Mouse (Mus musculus) central nervous system, embryonic 11.5 days (tissue): ENCODE results near the gene Ranbp1. TPM values are rescaled to one million over a fixed set of nuclear protein-coding genes. Genes with fewer than 3 reads are reported as not detected.

Experiments used
- polyA plus RNA-seq: library from polyadenylated mRNA; depleted of rRNA; stranded (reverse); fragments of >200 nt; gene quantifications from 2 replicates; pipeline ENCODE4 v1.2.3, GENCODE M21; 2012; rRNA removed

Gene Ranbp1
- 505 and 919 TPM in 2 replicates for polyA plus RNA-seq

DNA sequence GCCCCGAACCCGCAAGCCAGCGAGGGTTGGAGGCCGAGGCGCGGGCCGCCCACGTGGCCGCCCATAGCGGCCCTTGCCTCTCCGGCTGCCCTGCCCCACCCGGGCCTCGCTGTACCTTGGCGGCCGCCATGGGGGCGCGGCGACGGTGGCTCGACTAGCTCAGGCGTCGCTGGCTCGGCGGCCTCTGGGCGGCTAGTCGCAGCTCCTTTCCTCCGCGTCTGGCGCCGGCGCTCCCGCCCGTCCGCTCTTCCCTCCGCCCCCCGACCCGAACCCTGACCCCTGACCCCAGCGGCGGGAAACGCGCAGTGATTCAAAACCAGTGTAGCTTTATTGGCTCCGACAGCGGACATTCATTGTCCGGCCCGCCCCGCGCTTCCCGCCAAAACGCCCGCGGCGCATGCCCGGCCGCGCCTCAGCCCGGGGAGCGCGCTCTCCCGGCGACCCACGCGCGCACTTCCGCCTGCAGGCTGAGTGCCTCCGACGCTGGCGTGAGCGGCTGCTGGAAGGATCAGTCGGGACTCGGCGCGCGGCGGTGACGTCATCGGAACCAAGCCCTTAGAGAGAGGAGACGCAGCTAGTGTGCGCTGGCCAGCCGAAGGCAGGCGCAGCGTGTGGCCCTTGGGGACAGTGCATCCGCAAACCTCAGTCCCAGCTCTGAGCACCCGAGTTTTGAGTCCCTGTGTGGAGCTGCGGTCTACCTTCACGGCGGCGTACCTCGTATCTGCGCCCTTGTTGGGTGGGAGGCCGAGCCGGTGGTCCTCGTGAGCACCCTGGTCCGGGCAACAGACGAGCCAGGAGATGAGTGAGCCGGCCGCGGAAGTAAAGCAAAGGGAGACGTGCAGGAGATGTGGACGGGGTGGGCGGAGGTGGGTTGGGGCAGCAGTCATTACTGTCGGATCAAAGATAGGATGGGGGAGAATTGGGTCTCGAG is at the start of gene Ranbp1, which contains the start of gene Trmt2a:
Ranbp1 (minus strand) TSS at position 300 of the 931 bp plus-strand sequence.
Trmt2a (plus strand) TSS at position 247 of the 931 bp plus-strand sequence.

DNA sequence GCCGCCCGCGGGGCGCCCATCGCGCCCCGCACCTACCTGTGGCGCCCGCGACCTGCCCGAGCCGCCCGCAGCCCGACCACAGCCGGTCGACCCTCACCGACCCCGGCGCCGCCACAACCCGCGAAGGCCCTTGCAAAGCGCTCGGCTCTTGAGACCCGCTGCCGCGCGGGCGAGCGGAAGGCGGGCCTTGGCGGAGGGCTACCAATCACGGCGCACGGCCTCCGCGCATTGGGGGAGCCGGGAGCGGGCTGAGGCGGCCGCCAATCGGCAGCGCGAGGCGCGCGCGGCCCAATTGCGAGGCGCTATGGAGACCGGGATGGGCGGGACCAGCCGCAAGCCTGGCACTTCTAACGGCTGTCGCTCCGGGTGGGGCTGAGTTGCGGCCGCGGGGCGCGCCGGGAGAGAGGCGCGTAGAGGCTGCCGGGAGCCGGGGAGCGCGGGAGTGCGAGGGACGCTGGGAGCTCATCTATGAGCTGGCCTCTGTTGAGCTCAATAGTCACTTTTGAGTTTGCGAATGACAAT is 40.6 kb upstream of the Ranbp1 start, which contains the start of gene Dgcr8:
Dgcr8 (minus strand) TSS at position 180 of the 522 bp plus-strand sequence.

DNA sequence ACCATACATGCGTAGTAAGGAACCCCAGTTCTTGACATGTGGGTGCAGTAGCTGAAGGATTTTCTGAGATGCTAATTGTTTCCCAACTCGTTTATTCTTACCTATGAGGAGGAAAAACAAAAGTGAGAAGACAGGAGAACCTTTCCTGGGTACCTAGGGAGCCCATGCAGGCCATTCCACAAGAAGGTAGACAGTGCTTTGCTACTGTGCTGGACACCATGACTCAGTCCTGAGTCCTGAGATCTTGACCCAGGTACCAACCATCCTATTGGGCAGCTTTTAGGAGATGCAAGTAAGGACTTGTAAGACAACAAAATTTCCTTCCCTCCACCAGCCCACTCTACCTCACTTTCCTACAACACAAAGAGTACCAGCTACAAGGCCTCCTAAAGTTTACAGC is 9.7 kb upstream of the Ranbp1 start, which contains the start of gene Gm49776:
Gm49776 (minus strand) TSS at position 101 of the 400 bp plus-strand sequence.

DNA sequence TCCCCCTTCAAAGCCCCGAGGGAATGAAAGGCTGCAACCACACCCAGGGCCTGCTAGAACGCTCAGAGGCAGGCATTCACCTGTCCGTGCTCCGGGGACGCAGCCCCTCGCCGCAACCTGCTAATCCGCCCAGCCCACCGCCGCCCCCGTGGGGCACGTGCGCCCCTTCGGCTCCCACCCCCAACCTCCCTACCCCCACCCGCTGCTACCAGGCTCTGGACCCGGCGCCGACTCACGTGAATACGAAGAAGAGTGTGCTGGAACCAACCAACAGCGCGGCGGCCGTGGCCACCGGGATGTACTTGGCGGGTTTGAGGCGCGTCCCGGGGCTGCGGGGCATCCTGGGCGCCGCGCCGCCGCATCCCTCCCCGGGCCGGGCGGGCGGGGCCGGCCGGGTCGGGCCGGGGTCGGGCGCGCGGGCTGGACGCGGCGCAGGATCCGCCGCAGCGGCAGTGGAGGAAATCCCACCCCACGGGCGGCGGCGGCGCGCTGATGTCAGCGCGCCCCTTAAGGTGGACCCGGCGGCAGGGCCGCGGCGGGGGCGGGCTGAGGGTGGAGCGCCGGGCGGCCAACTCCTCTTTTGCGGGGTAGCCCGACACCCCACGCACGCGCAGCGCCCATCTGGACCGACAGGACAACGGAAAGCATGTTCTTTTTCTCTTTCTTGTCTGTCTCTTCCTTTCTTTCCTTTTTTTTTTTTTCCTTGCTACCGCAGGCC is 13.7 kb downstream of the Ranbp1 start, which contains the start of gene Zdhhc8:
Zdhhc8 (minus strand) TSS at position 466 of the 718 bp plus-strand sequence.

DNA sequence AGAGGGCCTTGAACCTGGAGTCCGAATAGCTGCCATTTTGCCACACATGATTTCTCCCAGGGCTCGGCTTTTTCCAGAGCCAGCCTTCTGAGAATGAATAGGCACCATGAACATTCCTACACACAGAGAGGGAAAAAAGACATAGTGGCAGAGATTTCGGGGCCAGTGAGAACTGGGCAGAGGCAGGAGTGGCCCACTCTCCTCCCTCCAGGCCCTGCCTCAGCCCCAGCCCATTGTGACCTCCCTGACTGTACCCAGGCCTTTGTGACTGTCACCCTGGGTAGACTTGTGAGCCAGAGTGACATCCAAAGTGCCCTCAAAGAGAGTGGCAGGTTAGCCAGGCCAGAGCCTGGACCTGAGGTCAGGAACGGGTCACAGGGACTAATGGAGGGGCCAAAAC is 31.0 kb downstream of the Ranbp1 start, which contains the start of gene Ccdc188:
Ccdc188 (plus strand) TSS at position 301 of the 400 bp plus-strand sequence.

Other genes with a start within 250 kb of the Ranbp1 start
- 70.0 and 80.8 TPM in 2 replicates for gene Dgcr6, start 195.9 kb downstream of the Ranbp1 start, polyA plus RNA-seq
- 18.1 and 20.9 TPM in 2 replicates for gene Prodh, start 158.5 kb downstream of the Ranbp1 start, polyA plus RNA-seq
- gene Rtn4r, start 121.1 kb downstream of the Ranbp1 start, polyA plus RNA-seq, result 4.7 and 8.0 TPM in 2 replicates
- gene Ccdc188, start 30.9 kb downstream of the Ranbp1 start, polyA plus RNA-seq, result not detected in 2 replicates
- 26.1 and 38.1 TPM in 2 replicates for gene Zdhhc8, start 13.6 kb downstream of the Ranbp1 start, polyA plus RNA-seq
- gene Trmt2a, start 53 bp downstream of the Ranbp1 start, polyA plus RNA-seq, result 101 and 108 TPM in 2 replicates
- 0.27 and 2.3 TPM in 2 replicates for gene Gm49776, start 9.6 kb upstream of the Ranbp1 start, polyA plus RNA-seq
- gene Dgcr8, start 40.5 kb upstream of the Ranbp1 start, polyA plus RNA-seq, result 84.9 and 98.9 TPM in 2 replicates
- 26.5 and 33.6 TPM in 2 replicates for gene Tango2, start 99.4 kb upstream of the Ranbp1 start, polyA plus RNA-seq
- 111 and 127 TPM in 2 replicates for gene Arvcf, start 99.5 kb upstream of the Ranbp1 start, polyA plus RNA-seq
- 23.1 and 30.1 TPM in 2 replicates for gene Txnrd2, start 177.7 kb upstream of the Ranbp1 start, polyA plus RNA-seq
- 37.2 and 47.8 TPM in 2 replicates for gene Comt, start 178.1 kb upstream of the Ranbp1 start, polyA plus RNA-seq
- 7.9 and 10.4 TPM in 2 replicates for gene Gnb1l, start 250.0 kb upstream of the Ranbp1 start, polyA plus RNA-seq